Mouse (Mus musculus) heart, postnatal 25 days (tissue): ENCODE measurements around the gene Tprgl. TPM values are rescaled to one million over a fixed set of nuclear protein-coding genes. Genes with fewer than 3 reads are reported as not detected.
A peak's percentile ranks its signal among the peaks of the same experiment; 100 is the strongest.

Experiments
- DNase-seq: peaks from one replicate; pipeline ENCODE4 v3.0.0; 2022; ENCODE audit warnings: low spot score
- intact Hi-C: fragments of 180-260 bp; cut with DNase I; formaldehyde crosslinking; loops from one replicate; pipeline ENCODE4 v1.15.1; 2025
- total RNA-seq, 2 experiments: library from RNA; stranded (reverse); gene quantifications; 2 replicates each; pipeline ENCODE4 v1.2.3; 2021

The Tprgl gene
- total RNA-seq, 2 experiments from 2014 or later: 118 to 124 TPM

- intact Hi-C loops: loop anchor here (1.0 kb wide), 2 partner anchors 21 to 40 kb away; no protein-coding TSS in a partner anchor
- DNase-seq: no peak
Measured at GRCm38 (mm10) chr4:154167053-154167452, 6.6 kb upstream of the Tprgl start.

GRCm38 (mm10) chr4:154163296-154163695 lies 2.8 kb upstream of the Tprgl start:
- no peak for DNase-seq
- intact Hi-C loops: loop anchor here (1.0 to 2.0 kb wide), 2 partner anchors 44 to 138 kb away; partner anchors contain the start of gene Arhgef16

GRCm38 (mm10) chr4:154159961-154160537 lies 417 bp downstream of the Tprgl start:
- intact Hi-C loops: loop anchor here (5.0 kb wide), 1 partner anchor 93 kb away; no protein-coding TSS in a partner anchor
- no peak for DNase-seq

GRCm38 (mm10) chr4:154159002-154159401 lies 1.5 kb downstream of the Tprgl start:
- intact Hi-C loops: loop anchor here (5.0 kb wide), 1 partner anchor 92 kb away; no protein-coding TSS in a partner anchor
- no peak for DNase-seq

- no peak for DNase-seq
- intact Hi-C loops: loop anchor here (5.0 kb wide), 1 partner anchor 91 kb away; no protein-coding TSS in a partner anchor
Measured at GRCm38 (mm10) chr4:154157970-154158662, 2.4 kb downstream of the Tprgl start.

GRCm38 (mm10) chr4:154156050-154156449 lies 4.4 kb downstream of the Tprgl start:
- DNase-seq: no peak
- intact Hi-C loops: loop anchor here (5.0 kb wide), 1 partner anchor 89 kb away; no protein-coding TSS in a partner anchor

GRCm38 (mm10) chr4:154154104-154154503 lies 6.4 kb downstream of the Tprgl start:
- DNase-seq: no peak
- intact Hi-C loops: no loop called here

- DNase-seq: no peak
- intact Hi-C loops: loop anchor here (10.0 kb wide), 1 partner anchor 192 kb away; the partner anchor contains the start of gene A430005L14Rik
Measured at GRCm38 (mm10) chr4:154146342-154146741, 14.1 kb downstream of the Tprgl start.

- DNase-seq: no peak
- intact Hi-C loops: loop anchor here (10.0 kb wide), 1 partner anchor 190 kb away; the partner anchor contains the start of gene A430005L14Rik
Measured at GRCm38 (mm10) chr4:154144712-154145111, 15.8 kb downstream of the Tprgl start.

- peak; percentile 79 for DNase-seq
- intact Hi-C loops: loop anchor here (10.0 kb wide), 1 partner anchor 188 kb away; the partner anchor contains the start of gene A430005L14Rik
Measured at GRCm38 (mm10) chr4:154142211-154143040, 18.0 kb downstream of the Tprgl start, which contains the start of gene Wrap73. TSS of gene Wrap73 (plus strand) at chr4:154142372.

GRCm38 (mm10) chr4:154141009-154141867 lies 19.2 kb downstream of the Tprgl start:
- no peak for DNase-seq
- intact Hi-C loops: loop anchor here (10.0 kb wide), 1 partner anchor 186 kb away; the partner anchor contains the start of gene A430005L14Rik

- DNase-seq: no peak
- intact Hi-C loops: loop anchor here (10.0 kb wide), 1 partner anchor 186 kb away; the partner anchor contains the start of gene A430005L14Rik
Measured at GRCm38 (mm10) chr4:154140213-154141008, 20.1 kb downstream of the Tprgl start.

- intact Hi-C loops: loop anchor here (10.0 kb wide), 1 partner anchor 185 kb away; the partner anchor contains the start of gene A430005L14Rik
- no peak for DNase-seq
Measured at GRCm38 (mm10) chr4:154140182-154140212, 20.5 kb downstream of the Tprgl start, which contains the start of gene Trp73. TSS of gene Trp73 (minus strand) at chr4:154140208.

GRCm38 (mm10) chr4:154139671-154140181 lies 20.7 kb downstream of the Tprgl start:
- intact Hi-C loops: loop anchor here (10.0 kb wide), 1 partner anchor 185 kb away; the partner anchor contains the start of gene A430005L14Rik

GRCm38 (mm10) chr4:154137139-154137538 lies 23.3 kb downstream of the Tprgl start:
- no peak for DNase-seq
- intact Hi-C loops: no loop called here

More at GRCm38 (mm10) chr4:154139671-154140181, 20.7 kb downstream of the Tprgl start:
- no peak for DNase-seq

GRCm38 (mm10) chr4:154134803-154135202 lies 25.7 kb downstream of the Tprgl start:
- intact Hi-C loops: no loop called here
- no peak for DNase-seq

GRCm38 (mm10) chr4:154131894-154132293 lies 28.6 kb downstream of the Tprgl start:
- no peak for DNase-seq
- intact Hi-C loops: no loop called here

GRCm38 (mm10) chr4:154129950-154130349 lies 30.5 kb downstream of the Tprgl start:
- no peak for DNase-seq
- intact Hi-C loops: no loop called here
